Mouse (Mus musculus) left cerebral cortex, adult 2 months (tissue): ENCODE measurements around the gene Ddb1. TPM values are rescaled to one million over a fixed set of nuclear protein-coding genes. Genes with fewer than 3 reads are reported as not detected.
A peak's percentile ranks its signal among the peaks of the same experiment; 100 is the strongest.

Source experiments
- DNase-seq, 2 experiments: peaks; one replicate each; pipeline ENCODE4 v3.0.0; 2021 to 2022; ENCODE audit warnings: low spot score in 2 of 2, mixed read lengths in 1 of 2; ENCODE audit errors: extremely low spot score in 1 of 2
- H3K27ac ChIP-seq: fragments of 200-600 bp; 2 replicates; pipeline ENCODE4 v1.8.1; 2022
- H3K4me3 ChIP-seq: fragments of 200-600 bp; 2 replicates; pipeline ENCODE4 v1.8.1; 2022
- CTCF ChIP-seq: fragments of 200-600 bp; IDR thresholded peaks from 2 replicates; pipeline ENCODE4 v1.8.1; 2022; ENCODE audit warnings: antibody characterized with exemption, mild to moderate bottlenecking, moderate library complexity
- intact Hi-C: fragments of 180-260 bp; cut with DNase I; formaldehyde crosslinking; loops from one replicate; pipeline ENCODE4 v1.15.1; 2025
- total RNA-seq, 2 experiments: library from RNA; stranded (reverse); gene quantifications; 2 replicates each; pipeline ENCODE4 v1.2.3; 2021

Ddb1 gene
- total RNA-seq, 2 experiments from 2014 or later: 191 to 206 TPM

DNA sequence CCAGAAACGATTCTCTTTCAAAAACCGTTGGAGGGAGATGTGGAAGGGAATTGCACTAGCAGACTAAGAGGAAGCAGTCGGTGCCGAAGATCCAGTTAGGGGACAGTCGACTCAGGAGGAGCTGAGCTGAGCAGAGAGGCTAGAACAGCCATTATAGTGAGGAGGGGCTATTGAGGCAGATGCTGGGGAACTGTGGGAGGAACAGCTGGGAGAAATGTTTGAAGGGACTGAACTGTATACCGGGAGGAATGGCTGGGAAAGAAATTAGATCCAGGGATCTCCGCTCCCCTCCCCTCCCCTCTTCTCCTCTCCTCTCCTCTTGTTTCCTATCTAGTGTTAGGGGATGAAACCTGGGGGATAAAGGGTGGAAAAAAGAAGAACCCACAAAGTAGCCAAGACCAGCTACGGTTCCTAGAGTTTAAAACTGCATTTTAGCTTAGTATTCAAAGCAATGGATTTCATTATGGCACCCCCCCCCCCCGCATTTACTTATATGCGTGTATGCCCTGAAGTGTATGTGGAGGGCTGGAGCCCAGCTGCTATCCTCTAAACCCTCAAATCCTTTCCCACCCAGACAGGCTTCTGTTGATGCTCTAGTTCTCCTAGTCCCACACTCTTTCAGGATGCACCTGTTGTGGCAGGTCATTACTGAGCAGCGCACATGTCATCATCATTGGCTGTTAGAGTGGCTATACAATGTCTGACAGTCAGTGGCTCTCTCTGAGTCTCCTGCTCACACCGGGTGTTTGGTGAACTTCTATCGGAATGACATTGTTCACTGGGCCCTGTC is 35.7 kb downstream of the Ddb1 start:
- intact Hi-C loops: no loop called here
- no peak for DNase-seq
- Histone ChIP-seq H3K27ac (no peak overlapping the region), H3K4me3 (no peak overlapping the region)
- no peak for TF ChIP-seq CTCF

DNA sequence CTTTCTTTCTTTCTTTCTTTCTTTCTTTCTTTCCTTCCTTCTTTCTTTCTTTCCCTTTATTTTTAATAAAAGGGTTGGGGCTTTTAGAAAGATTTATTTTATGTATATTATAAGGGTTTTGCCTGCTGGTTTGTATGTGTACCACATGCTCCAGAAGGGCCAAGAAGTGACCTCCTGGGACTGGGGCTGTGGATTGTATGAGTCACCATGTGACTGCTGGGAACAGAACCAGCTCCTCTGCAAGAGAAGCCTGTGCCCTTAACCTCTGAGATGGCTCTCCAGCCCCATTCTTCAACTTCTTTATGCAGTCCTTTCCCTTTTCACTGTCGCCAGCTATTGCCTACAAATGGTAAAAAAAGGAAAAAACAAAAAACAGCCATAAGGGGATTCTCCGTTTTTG is 40.5 kb downstream of the Ddb1 start:
- no peak for TF ChIP-seq CTCF
- H3K27ac ChIP-seq: no peak overlapping the region
- intact Hi-C loops: no loop called here
- H3K4me3 ChIP-seq: no peak overlapping the region
- DNase-seq: no peak

DNA sequence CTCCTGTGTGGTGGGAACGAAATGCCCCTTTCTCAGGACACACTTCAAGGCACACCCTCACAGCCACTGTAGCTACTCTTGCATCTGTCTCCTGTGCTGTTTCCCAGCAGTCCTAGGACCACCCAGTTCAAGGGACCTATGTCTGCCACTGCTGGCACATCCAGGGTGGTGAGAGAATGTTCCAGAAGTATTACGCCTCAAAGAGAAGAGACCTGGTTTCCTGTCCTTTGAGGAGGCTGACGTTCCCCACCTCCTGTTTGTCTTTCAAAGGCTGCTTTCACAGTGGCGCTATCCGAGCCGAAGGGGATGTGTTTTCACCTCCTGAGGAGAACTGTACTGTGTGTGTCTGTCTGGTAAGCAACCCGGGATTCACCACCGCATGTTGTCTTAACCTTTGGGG is 43.0 kb downstream of the Ddb1 start:
- intact Hi-C loops: no loop called here
- H3K27ac ChIP-seq: no peak overlapping the region
- no peak overlapping the region for H3K4me3 ChIP-seq
- no peak for DNase-seq
- no peak for TF ChIP-seq CTCF

DNA sequence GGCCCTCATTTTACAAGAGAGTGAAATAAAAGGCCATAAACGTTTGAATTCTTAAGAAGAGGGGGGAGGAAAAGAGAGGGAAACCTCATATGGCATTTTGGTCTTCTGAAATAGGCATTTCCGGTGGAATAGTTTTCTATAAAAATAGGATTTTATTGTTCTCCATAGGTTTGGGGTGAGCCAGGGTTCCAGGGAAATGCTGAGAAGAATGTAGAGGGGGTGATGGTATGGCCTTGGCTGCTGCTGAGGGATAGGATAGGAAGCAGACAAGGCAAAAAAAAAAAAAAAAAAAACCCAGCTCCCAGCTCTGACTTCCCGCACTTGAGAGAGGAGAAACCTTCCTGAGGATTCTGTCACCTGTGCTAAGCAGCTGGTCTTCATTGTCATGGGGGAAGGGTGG is 50.9 kb downstream of the Ddb1 start:
- no peak for DNase-seq
- H3K4me3 ChIP-seq: no peak overlapping the region
- no peak overlapping the region for H3K27ac ChIP-seq
- intact Hi-C loops: no loop called here
- TF ChIP-seq CTCF: no peak

GRCm38 (mm10) chr19:10657742-10658141 is 52.6 kb downstream of the Ddb1 start:
- intact Hi-C loops: no loop called here
- no peak overlapping the region for H3K27ac ChIP-seq
- no peak overlapping the region for H3K4me3 ChIP-seq
- no peak for DNase-seq
- no peak for TF ChIP-seq CTCF

DNA sequence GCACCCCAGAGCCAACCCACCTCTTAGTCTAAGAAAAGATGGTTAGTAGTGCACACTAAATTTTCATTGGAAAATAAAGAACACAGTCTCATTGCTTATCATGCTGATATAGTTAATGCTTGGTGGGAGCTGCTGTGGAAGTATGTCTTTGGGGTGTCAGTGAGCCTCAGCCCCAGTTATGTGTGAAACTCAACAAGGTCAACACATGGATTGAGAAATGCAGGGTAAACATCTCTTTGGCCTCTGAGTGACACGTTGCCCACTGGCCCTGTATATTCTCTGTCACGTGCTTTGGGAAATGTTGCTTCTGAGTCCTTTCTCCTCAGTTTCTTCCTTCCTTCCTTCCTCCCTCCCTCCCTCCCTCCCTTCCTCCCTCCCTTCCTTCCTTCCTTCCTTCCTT is 53.3 kb downstream of the Ddb1 start:
- TF ChIP-seq CTCF: no peak
- DNase-seq: no peak
- intact Hi-C loops: no loop called here
- H3K27ac ChIP-seq: no peak overlapping the region
- H3K4me3 ChIP-seq: no peak overlapping the region

- no peak overlapping the region for H3K27ac ChIP-seq
- no peak for TF ChIP-seq CTCF
- DNase-seq: no peak
- H3K4me3 ChIP-seq: no peak overlapping the region
- intact Hi-C loops: no loop called here
These were observed 56.2 kb downstream of the Ddb1 start for GRCm38 (mm10) chr19:10661373-10661772.

DNA sequence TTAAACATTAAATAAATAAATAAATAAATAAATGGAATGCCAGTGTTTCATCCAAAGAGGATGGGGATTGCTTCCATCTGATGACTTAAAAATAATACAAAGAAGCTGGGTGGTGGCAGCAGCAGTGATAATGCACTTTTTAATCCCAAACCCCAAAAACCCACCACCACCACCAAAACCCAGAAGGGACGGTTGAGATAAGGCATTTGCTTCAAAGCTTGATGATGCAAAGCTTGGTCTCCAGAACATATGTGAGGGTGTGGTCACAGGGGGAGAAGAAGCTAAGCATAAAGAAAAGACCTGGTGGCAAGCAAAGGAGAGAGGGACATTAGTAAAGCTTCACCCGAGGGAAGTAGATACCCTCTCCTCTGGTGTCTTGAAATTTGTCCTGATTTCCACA is 56.8 kb downstream of the Ddb1 start:
- no peak for DNase-seq
- Histone ChIP-seq H3K27ac (no peak overlapping the region), H3K4me3 (no peak overlapping the region)
- intact Hi-C loops: no loop called here
- no peak for TF ChIP-seq CTCF

DNA sequence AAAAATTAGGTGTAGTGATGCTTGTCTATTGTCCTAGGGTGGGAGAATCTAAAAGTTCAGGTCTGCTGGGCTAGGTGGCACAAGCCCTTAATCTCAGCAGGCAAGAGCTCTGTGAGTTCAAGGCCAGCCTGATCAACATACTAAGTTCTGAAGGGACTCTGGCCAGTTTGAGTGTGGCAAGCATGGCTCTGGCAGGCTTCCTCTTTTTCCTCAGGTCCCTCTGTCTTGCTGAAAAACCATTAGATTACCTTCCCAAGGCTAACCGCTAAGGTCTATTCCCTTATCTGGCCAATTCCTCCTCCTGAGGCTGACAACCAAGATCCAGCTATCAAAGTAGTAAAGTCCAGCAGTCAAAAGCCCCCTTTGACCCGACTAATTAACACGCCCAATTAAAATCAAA is 57.5 kb downstream of the Ddb1 start:
- no peak for DNase-seq
- no peak for TF ChIP-seq CTCF
- intact Hi-C loops: no loop called here
- Histone ChIP-seq H3K4me3 (no peak overlapping the region), H3K27ac (no peak overlapping the region)

DNA sequence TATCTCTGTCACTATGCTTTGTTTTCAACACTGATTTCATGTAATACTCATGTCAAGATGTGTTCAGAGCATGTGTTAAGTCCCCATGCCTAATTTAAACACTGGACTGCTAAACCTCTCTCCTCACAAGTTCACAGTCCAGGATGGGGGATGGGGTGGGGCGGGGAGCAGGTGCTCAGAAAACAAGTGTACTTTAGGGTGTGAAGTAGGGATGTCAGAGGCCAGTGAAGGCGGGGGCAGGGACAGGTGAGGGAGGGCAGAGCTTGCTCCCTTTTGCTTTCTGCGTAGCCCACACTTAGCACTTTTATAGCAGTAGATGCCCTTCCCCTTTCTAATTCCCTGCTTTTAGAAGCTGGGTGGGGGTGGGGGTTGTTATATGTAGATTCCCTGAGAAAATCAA is 60.0 kb downstream of the Ddb1 start:
- Histone ChIP-seq H3K4me3 (no peak overlapping the region), H3K27ac (no peak overlapping the region)
- intact Hi-C loops: no loop called here
- DNase-seq: no peak
- no peak for TF ChIP-seq CTCF

- intact Hi-C loops: no loop called here
These were observed 60.4 kb downstream of the Ddb1 start for GRCm38 (mm10) chr19:10665499-10665898.

DNA sequence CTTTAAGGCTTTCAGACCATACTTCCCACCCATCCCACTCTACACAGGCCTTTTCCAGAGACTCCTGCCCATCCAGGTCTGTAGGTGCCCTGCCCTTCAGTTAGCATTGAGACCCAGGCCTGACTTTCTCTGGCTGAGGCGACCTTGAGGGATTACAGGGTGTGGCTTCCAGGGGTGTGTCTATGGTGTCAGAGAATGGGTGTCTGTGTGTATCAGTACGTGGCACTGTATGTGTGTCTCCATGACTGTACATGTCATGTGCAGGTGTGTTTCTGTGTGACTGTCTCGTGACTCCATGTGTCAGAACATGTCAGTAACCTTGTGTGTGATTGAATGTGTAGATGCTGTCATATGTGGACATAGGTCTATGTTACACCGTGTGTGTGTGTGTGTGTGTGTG is 66.2 kb downstream of the Ddb1 start:
- intact Hi-C loops: no loop called here
- DNase-seq: no peak

More at GRCm38 (mm10) chr19:10665499-10665898, 60.4 kb downstream of the Ddb1 start:
- TF ChIP-seq CTCF: peak; percentile 92
- H3K4me3 ChIP-seq: no peak overlapping the region
- H3K27ac ChIP-seq: no peak overlapping the region
- peak; percentile 50 to 69 for DNase-seq

GRCm38 (mm10) chr19:10671854-10672417 is 66.8 kb downstream of the Ddb1 start:
- Histone ChIP-seq H3K4me3 (no peak overlapping the region), H3K27ac (no peak overlapping the region)
- TF ChIP-seq CTCF: no peak
- intact Hi-C loops: no loop called here
- DNase-seq: no peak

More for the DNA sequence above, 66.2 kb downstream of the Ddb1 start:
- Histone ChIP-seq H3K4me3 (no peak overlapping the region), H3K27ac (no peak overlapping the region)
- TF ChIP-seq CTCF: no peak
